Mouse (Mus musculus): ENCODE data around the gene Scn8a.

Scn8a gene

GRCm38 (mm10) chr15:101092829-101093648 lies 223.4 kb downstream of the Scn8a start:
- no peak for DNase-seq (ENCODE audit: low spot score in 2 of 2)

- no peak for DNase-seq (ENCODE audit: low spot score in 2 of 2)
These were observed 224.3 kb downstream of the Scn8a start for GRCm38 (mm10) chr15:101093988-101094387.

- no peak for DNase-seq (ENCODE audit: low spot score in 2 of 2)
These were observed 225.3 kb downstream of the Scn8a start for GRCm38 (mm10) chr15:101094979-101095378.

GRCm38 (mm10) chr15:101095392-101095791 lies 225.7 kb downstream of the Scn8a start:
- no peak for DNase-seq (ENCODE audit: low spot score in 2 of 2)

Measured in natural killer cell, adult 2 months (primary cell).